Mouse (Mus musculus) brain, embryonic 18.5 days (tissue): ENCODE measurements around the gene Slc16a13.
A peak's percentile ranks its signal among the peaks of the same experiment; 100 is the strongest.

Experiments used
- DNase-seq: peaks from one replicate; pipeline ENCODE4 v3.0.0-alpha.2; 2012; ENCODE audit warnings: low read depth, low spot score

Slc16a13 gene

GRCm38 (mm10) chr11:70220731-70221602 is at the start of gene Slc16a13:
Slc16a13 (minus strand) TSS chr11:70221064.
- peak; percentile 97 for DNase-seq

GRCm38 (mm10) chr11:70266405-70266804 is 45.5 kb upstream of the Slc16a13 start:
- no peak for DNase-seq

GRCm38 (mm10) chr11:70265819-70266218 is 45.0 kb upstream of the Slc16a13 start:
- no peak for DNase-seq

GRCm38 (mm10) chr11:70265252-70265651 is 44.4 kb upstream of the Slc16a13 start:
- no peak for DNase-seq

GRCm38 (mm10) chr11:70259035-70259434 is 38.2 kb upstream of the Slc16a13 start:
- no peak for DNase-seq

GRCm38 (mm10) chr11:70254931-70255531 is 34.2 kb upstream of the Slc16a13 start, which contains the start of gene Alox12:
Alox12 (minus strand) TSS chr11:70255353.
- DNase-seq: no peak

GRCm38 (mm10) chr11:70254337-70254736 is 33.5 kb upstream of the Slc16a13 start:
- no peak for DNase-seq

- DNase-seq: no peak
These were observed 31.0 kb upstream of the Slc16a13 start for GRCm38 (mm10) chr11:70251853-70252252.

GRCm38 (mm10) chr11:70250150-70250549 is 29.3 kb upstream of the Slc16a13 start:
- DNase-seq: no peak

GRCm38 (mm10) chr11:70247136-70247845 is 26.4 kb upstream of the Slc16a13 start:
- no peak for DNase-seq

- DNase-seq: no peak
These were observed 21.7 kb upstream of the Slc16a13 start for GRCm38 (mm10) chr11:70242591-70242990.

- DNase-seq: peak; percentile 80
These were observed 18.8 kb upstream of the Slc16a13 start, which contains the start of the genes Gm21988 and Rnasek for GRCm38 (mm10) chr11:70239541-70240279. Gm21988 (minus strand) TSS chr11:70239830. Rnasek (minus strand) TSS chr11:70239842.

- no peak for DNase-seq
These were observed 18.0 kb upstream of the Slc16a13 start for GRCm38 (mm10) chr11:70238591-70239440.

- peak; percentile 93 for DNase-seq
These were observed 16.7 kb upstream of the Slc16a13 start, which contains the start of gene 0610010K14Rik for GRCm38 (mm10) chr11:70237457-70238167. 0610010K14Rik (minus strand) TSS chr11:70237914.

GRCm38 (mm10) chr11:70236717-70237116 is 15.9 kb upstream of the Slc16a13 start:
- DNase-seq: no peak

GRCm38 (mm10) chr11:70235254-70235900 is 14.5 kb upstream of the Slc16a13 start:
- no peak for DNase-seq

- DNase-seq: no peak
These were observed 13.6 kb upstream of the Slc16a13 start for GRCm38 (mm10) chr11:70234497-70234896.

- no peak for DNase-seq
These were observed 13.2 kb upstream of the Slc16a13 start for GRCm38 (mm10) chr11:70234037-70234436.

GRCm38 (mm10) chr11:70233016-70233415 is 12.2 kb upstream of the Slc16a13 start:
- DNase-seq: no peak
